Mouse (Mus musculus) spleen, postnatal 0 days (tissue): Measurements from ENCODE around the gene Zfyve1. TPM values are rescaled to one million over a fixed set of nuclear protein-coding genes. Genes with fewer than 3 reads are reported as not detected.

Experiments
- polyA plus RNA-seq: library from polyadenylated mRNA; unstranded; fragments of >200 nt; fragmentation: Nextera tagmentation; extraction: Ambion mirVana; gene quantifications from 2 replicates; pipeline ENCODE4 v1.2.1, GENCODE M21; 2015

Zfyve1 gene
- 8.8 and 10.5 TPM in 2 replicates for polyA plus RNA-seq

GRCm38 (mm10) chr12:83597025-83597501, at the start of gene Zfyve1:
Zfyve1 (minus strand) TSS chr12:83597222.

GRCm38 (mm10) chr12:83630936-83631335, 33.9 kb upstream of the Zfyve1 start, which contains the start of gene Rbm25:
Rbm25 (plus strand) TSS chr12:83631236.

GRCm38 (mm10) chr12:83520311-83520890, 76.6 kb downstream of the Zfyve1 start, which contains the start of gene Dcaf4:
Dcaf4 (plus strand) TSS chr12:83520466.

Other genes starting within 250 kb of the Zfyve1 start
- gene Dpf3, start 109.5 kb downstream of the Zfyve1 start, polyA plus RNA-seq = 7.4 and 8.6 TPM in 2 replicates
- gene Dcaf4, start 76.8 kb downstream of the Zfyve1 start, polyA plus RNA-seq = 18.2 and 19.1 TPM in 2 replicates
- 180 and 191 TPM in 2 replicates for gene Rbm25, start 34.0 kb upstream of the Zfyve1 start, polyA plus RNA-seq
- gene Psen1, start 90.9 kb upstream of the Zfyve1 start, polyA plus RNA-seq = 25.9 and 28.4 TPM in 2 replicates
- gene Papln, start 166.4 kb upstream of the Zfyve1 start, polyA plus RNA-seq = 0.37 and 0.44 TPM in 2 replicates